Mouse (Mus musculus): ENCODE measurements around the gene Zswim3.

The Zswim3 gene

DNA sequence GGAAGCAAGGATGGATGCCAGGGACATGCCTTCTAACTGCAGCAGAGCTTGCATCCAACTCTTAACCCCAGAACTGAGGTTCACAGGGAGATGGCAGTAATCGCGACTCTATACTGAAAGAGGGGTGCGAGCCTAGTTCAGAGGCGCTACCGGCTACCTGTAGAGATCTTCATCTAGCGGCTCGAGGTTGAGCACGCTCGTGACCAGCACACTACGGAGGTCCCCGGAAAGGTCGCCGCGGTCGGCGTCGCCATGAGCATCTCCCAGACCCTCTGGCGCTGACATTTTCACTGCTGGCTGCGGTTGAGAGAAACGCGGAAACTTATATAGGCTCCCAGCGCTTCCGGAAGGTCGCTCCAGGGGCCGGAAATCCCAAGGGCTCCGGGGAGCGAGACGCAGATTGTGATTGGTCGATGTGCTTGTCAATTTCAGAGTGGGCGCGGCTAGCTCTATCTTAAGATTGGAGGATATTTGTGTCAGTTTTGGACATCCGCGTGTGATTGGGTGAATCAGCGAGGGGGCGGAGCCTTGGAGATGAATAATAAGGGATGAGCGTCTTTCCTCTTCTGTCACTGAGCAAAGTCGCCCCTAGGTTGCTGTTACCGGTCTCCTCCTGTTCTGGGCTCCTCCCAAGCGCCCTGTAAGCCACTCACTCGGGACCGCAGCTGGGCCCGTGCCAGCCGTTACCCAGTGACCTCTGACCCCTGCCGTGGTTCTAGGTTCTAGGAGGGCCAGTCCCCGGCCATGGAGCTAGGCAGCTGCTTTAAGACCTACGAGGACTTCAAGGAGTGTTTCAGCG is at the start of gene Zswim3, which contains the start of gene Acot8:
Gene Zswim3, plus strand, starts transcription at position 566 of the 799 bp plus-strand sequence.
Gene Acot8, minus strand, starts transcription at position 350 of the 799 bp plus-strand sequence.
- peak; percentile 96 to 97 for DNase-seq (ENCODE audit: low spot score in 2 of 2)

DNA sequence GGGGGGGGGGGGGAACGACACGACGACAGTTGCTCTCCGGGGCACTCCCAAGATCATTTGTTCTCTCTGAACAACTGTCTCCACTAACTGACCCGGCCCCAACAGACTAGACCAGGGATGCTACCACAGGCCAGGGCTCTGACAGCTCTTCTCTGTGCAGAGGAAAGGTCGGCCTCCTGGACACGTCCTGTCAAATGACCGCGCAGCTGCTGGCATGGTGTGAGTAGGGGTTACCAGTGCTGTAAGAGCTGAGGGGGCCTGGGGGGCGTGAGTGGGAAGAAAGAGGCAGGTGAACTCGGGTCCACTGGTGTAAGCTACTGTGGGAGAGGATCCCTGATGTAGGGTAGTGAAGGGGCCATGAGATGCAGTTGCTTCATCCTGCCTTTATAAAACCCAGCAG is 47.1 kb upstream of the Zswim3 start:
- no peak for DNase-seq (ENCODE audit: low spot score in 2 of 2)

DNA sequence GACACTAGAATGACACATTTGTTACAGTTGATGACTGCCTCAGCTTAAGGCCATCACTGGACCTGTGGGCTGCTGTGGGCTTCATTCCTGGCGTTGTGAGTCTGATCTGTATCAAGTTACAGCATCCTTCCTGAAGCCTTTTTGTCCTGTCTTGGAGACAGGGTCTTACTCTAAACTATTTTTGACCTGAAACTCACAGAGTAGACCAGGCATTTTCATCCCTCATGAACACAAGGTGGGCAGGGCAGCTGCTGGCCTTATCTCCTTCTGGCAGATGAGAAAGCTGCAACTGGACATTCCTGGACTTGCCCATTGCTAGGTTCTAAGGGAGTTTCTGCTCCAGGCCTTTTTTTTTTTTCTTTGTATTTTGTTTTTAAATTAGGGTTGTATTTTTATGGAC is 46.2 kb upstream of the Zswim3 start:
- DNase-seq (ENCODE audit: low spot score in 2 of 2): no peak

DNA sequence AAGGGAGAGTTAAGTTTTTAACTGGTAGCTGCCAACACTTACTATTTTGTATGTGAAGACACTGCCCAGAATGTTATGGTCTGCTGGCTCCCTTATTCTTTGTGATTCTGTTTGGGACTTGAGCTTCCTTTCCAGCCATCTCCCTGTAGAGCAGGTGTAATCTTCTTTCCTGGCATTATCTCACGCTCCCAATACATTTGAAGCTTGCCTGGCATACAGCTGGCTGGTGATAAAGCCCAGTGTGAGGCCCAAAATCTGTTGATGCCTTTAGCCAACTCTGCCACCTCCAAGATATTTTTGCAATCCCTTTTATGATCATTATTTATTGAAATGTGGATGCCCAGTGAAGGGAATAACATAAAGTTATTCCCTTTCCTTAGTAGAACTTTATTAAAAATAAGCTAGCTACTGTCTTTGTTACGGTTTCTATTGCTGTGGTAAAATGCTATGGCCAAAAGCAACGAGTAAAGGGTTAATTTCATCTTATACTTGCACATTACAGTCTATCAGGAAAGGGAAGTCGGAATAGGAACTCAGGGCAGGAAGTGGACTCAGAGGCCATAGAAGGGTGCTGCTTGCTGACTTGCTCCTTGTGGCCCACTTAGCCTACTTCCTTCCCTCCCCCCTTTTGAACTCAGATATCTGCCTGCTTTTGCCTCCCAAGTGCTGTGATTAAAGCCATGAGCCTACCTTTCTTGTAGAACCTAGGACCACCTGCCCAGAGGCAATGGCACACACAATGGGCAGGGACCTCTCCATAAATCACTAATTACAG is 44.7 kb upstream of the Zswim3 start:
- DNase-seq (ENCODE audit: low spot score in 2 of 2): no peak

DNA sequence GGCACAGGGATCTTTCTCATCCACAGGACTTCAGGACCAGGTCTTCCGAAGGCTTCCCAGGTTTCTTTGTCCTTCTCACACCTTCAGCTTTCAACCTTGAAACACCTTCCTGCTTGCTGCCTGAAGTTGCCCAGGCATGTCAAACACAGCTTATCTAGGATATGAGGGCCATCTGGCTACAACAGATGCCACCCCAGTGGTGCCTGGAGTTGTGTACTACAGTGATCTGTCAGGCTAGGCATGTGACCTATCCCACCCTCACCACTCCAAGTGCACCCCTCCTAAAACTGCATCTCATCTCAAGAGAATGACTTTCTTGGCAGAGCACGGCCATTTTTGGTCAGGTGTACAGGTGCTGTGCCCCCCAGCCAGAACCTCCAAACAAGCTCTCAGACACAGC is 43.4 kb upstream of the Zswim3 start:
- no peak for DNase-seq (ENCODE audit: low spot score in 2 of 2)

DNA sequence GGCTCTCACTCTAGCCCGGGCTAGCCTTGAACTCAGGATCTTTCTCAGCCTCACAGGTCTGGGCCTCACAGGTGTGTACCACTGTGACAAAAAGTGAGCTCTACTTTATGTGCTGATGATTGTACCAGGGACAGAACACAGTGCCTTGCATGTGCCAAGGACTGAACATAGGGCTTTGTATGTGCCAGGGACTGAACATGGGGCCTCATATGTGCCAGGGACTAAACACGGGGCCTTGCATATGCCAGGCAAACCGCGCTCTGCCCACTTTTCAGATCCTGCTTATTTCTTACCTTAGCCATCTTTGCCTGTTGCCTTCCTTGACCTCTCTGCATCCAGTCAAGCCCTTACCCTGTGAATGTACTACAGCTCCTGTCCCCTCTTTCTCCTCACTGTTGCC is 42.9 kb upstream of the Zswim3 start:
- no peak for DNase-seq (ENCODE audit: low spot score in 2 of 2)

DNA sequence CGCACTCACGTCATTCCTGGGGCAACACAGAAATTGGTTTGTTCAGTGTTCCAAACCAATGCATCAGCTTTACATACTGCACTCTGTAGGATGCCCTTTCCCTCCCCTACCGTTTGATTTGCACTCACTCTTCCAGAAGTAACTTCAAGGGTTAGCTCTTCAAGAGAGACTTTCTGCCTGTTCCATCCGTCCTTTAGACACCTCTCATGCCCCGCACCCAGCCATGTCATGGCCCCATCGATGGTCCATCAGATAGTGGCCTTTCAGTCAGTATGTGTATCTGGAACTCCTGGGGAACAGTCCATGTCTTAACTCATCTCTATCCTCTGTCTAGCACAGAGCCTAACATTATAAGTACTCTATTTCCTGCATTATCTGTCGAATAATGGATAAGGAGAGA is 42.3 kb upstream of the Zswim3 start:
- DNase-seq (ENCODE audit: low spot score in 2 of 2): no peak

DNA sequence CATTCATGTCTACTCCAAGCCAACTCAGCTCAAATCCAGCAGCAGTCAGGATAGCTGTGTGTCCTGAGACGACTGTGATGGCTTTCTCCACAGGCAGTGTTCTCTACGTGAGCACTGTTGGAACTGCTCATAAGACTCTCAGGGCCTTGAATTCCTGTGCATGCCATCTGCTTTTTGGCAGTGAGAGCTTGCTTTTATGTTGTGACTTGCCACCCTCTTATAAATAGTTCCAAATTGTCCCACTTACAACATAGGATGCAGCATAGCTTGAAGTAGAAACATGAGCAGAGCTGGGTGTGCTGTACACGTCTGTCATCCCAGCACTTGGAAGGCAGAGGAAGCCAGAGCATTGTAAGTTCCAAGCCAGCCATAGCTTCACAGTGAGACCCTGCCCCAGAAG is 39.1 kb upstream of the Zswim3 start:
- DNase-seq (ENCODE audit: low spot score in 2 of 2): peak in 1 of 2 experiments; percentile 50

DNA sequence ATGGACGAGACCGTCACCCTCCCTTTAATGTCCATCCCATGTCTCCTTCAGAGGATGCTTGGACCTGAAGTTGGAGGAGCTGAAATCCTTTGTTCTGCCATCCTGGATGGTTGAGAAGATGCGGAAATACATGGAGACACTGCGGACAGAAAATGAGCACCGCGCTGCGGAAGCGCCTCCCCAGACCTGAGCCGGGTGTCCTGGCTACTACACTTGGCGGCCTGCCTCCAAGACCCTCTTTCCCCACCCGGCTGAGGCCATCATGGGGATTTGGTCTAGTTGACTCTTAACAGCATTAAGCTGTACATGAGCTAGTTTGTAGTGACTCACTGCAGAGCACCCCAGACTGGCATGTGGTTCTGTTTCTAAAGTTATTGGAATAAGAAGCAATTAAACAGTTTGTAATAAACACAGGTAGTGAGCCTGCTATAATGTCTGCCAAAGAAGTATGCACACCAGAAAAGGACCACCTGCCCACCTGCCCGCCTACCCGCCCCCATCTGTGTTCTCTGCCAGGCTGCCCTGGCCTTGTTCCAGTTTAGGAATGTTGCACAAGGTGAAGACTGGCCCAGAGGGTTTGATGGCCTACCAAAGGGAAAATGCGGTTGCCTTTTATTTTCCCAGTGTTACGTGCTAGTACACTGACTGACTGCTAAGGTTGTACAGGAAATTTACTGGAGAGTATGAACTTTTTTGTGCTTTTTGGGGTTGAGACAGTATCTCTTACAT is 36.9 kb upstream of the Zswim3 start:
- DNase-seq (ENCODE audit: low spot score in 2 of 2): no peak

DNA sequence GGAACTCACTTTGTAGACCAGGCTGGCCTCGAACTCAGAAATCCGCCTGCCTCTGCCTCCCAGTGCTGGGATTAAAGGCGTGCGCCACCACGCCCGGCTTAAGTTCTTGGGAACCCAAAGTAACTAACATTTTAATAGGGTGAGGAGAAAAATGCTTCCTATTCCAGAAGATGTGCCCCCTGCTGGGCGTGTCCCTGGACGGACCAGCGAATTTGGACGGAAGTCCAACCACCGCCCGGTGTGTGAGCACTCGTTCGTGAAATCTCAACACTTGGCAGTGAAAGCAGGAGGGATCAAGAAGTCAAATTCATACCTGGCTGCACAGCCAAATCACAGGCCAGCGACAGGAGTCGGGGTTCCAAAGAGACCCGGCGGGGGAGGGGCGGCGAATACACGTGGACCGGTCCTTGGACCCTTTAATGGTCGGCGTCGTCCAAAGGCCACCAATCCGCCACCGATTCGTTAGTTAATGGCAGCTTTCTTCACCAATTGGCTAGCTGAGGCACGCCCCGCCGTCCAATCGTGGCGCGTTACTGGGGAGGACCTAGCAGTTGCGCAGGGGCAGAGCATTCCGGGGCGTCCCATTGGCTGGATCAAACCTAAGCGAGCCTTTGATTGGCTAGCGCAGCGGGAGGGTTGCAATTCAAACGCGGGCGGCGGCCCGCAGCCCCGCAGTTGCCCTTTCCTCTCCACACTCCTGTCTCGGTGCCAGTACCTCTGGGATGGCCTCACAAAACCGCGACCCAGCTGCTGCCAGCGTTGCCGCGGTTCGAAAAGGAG is 35.5 kb upstream of the Zswim3 start, which contains the start of gene Ube2c:
Gene Ube2c, plus strand, starts transcription at position 641 of the 780 bp plus-strand sequence.
- DNase-seq (ENCODE audit: low spot score in 2 of 2): peak; percentile 96 to 97

DNA sequence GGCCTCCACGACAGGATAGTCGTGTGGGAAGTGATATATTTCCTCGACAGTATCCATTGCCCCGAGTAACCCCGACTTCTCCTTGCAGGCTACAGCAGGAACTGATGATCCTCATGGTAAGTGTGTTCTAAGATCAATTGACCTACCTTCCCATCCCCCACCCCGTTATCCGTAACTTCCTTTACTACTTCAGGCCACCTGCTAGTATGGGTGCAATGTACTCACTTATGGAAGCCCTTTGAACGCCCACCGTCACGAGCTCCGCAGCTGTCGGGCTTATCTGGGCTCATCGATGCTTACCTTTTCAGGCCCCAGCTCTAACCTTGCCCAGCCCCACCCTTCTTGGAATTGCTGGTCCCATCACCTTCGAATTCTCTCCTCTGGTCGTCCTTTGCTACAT is 34.6 kb upstream of the Zswim3 start:
- DNase-seq (ENCODE audit: low spot score in 2 of 2): no peak

DNA sequence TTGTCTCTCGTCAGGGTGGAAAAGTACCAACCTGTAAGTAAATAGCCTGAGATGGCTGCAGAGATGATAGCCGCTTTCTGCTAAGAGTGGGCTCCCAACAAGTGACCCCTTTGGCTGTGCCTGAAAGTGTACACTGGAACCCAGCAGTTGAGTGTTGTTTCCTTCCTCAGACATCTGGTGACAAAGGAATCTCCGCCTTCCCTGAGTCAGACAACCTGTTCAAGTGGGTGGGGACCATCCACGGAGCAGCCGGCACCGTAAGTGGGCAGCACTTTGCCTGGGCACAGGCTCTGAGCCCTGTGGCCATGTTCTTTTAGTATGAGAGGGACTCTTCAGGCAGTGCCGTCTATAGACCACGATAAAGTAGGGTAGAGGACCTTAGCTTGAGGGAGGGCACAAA is 33.8 kb upstream of the Zswim3 start:
- DNase-seq (ENCODE audit: low spot score in 2 of 2): no peak

DNA sequence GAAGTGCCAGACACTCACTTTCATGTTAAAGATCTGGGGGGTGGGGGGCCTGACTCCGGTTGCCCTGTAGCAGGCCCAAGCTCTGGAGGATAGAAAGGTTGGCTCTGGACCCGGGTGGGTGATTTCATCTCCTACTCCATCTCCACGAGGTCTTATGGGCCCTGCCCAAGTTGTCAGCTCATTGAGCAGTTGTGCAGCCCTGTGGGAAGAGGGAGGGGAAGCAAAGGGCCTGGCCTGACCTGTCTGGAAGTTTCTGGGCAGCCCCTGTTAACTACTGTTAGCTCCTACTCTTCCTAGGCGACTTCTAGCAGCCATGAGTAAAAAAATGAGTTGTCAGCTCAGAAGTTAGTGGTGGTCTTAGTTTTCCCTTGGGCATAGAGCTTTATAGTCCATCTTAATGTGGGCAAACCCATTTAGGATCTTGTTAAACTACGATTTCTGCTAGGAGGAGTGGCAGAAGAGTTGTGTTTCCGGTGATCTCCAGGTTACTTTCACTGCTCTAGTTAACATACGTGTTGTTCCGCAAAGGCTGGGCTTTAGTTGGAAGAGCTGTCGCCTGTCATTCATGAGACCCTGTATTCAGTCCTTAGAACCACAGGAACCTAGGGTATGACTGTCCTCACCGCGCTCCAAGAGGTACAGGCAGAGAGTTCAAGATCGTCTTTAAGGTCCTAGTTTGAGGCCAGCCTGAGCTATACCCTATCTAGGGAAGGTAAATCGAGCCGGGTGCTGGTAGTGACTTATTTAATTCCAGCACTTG is 31.5 kb upstream of the Zswim3 start:
- no peak for DNase-seq (ENCODE audit: low spot score in 2 of 2)

DNA sequence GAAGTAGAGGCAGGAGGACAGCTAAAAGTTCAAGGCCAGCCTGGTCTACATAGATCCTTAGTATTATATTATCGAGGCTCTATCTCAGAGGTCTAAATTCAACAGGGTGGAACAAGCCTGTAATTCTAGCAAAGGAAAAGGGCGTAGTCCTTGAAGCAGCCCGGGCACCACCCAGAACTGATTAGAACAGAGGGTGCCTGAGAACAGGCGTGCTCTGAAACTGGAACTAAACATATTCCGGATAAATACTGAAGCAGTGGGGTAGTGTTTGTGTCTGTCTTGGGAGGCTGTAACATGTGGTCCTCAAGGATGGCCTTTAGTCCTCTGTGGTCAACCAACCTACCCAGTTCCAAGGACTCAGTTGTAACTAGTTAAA is 30.9 kb upstream of the Zswim3 start:
- no peak for DNase-seq (ENCODE audit: low spot score in 2 of 2)

DNA sequence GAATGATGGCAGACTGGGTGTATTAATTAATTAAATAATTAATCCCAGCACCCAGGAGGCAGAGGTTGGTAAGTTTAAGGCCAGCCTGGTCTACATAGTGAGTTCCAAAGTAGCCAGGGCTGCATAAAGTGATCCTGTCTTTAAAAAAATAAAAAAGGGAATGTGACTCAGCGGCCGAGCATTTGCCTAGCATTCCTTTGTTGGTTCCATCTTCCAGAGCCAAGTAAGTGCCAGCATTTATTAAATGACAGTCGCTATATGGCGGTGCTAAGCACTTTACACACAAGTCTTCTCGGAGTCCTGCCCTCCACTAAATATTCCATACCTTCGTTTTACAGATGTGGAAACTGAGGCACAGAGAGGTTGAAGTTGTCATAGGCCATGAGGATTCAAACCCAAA is 28.8 kb upstream of the Zswim3 start:
- no peak for DNase-seq (ENCODE audit: low spot score in 2 of 2)

DNA sequence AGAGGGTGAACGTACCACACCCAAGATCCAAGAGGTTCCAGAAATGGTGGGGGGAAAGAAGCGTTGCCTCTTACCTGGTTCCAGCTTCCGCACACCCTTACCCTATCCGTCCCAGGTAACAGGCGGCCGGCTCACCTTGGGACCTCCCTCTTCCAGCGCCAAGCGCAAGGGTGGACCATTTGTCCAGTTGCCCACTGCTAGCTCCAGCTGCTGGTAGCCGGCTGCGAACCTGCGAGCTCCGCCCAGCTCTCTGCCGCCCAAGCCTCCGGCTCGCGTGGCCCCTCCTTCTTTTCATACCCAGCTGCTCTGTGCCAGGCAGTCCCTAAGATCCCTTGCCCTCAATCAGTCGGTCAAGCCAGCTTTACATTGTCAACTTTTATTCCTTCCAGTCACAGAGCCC is 28.1 kb upstream of the Zswim3 start:
- no peak for DNase-seq (ENCODE audit: low spot score in 2 of 2)

DNA sequence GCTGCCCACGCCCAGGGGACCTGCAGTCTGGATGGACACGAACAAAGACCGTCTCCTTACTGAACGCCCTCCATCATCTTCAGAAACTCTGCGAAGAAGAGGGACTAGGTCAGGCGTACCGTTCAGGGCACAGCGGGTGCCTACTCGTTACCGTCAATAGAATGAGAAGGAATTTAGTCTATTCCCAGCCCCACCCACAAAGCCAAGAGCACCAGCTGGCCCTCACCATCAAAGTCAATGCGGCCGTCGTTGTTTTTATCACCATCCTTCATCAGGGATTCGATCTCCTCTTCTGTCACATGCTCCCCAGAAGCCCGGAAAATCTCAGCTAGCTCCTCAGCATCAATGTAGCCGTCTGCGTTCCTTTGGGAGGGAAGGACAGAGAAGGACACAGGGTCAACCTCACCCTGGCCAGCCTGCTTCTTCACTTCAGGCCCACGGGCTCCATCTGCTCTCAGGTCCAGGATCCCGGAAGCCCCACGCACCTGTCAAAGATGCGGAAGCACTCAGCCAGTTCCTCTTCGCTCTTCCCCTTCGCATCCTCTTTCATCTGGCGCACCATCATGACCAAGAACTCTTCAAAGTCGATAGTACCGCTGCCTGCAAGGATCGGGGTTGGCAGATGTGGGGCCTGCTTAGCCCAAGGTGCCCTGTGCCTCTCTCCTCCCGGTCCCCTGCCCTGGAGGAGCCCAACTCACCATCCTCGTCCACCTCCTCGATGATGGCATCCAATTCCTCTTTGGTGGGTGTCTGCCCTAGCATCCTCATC is 27.5 kb upstream of the Zswim3 start:
- DNase-seq (ENCODE audit: low spot score in 2 of 2): no peak

DNA sequence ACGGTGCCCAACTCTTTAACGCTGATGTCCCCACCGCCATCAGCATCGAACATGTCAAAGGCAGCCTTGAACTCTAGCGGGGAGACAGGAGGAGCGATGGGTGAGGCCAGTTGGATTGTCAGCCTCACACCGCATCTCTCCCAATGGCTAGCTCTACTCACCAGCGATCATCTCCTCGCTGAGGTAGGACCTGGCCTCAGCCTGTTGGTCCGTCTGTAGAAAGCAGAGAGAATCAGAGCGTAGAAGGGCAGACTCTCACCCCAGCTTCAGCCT is 26.9 kb upstream of the Zswim3 start:
- no peak for DNase-seq (ENCODE audit: low spot score in 2 of 2)

DNA sequence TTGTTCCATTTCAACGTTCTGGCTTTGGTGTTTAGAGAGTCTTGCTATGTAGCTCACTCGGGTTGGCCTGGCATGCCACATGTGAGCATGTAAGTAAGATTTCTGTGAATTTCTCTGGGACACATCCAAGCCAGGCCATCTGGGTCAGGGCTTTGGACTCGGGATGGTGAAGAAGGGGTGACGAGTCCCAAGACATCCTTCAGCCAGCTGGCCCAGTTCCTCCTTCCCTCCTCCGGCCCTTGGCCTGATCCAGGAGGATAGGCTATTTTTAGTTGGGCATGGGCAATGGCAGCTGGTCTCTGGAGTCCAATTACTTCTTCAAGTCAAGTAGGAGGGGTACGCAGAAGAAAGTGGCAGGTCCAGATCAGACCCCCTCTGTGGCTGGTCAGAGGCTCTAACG is 26.1 kb upstream of the Zswim3 start:
- no peak for DNase-seq (ENCODE audit: low spot score in 2 of 2)

DNA sequence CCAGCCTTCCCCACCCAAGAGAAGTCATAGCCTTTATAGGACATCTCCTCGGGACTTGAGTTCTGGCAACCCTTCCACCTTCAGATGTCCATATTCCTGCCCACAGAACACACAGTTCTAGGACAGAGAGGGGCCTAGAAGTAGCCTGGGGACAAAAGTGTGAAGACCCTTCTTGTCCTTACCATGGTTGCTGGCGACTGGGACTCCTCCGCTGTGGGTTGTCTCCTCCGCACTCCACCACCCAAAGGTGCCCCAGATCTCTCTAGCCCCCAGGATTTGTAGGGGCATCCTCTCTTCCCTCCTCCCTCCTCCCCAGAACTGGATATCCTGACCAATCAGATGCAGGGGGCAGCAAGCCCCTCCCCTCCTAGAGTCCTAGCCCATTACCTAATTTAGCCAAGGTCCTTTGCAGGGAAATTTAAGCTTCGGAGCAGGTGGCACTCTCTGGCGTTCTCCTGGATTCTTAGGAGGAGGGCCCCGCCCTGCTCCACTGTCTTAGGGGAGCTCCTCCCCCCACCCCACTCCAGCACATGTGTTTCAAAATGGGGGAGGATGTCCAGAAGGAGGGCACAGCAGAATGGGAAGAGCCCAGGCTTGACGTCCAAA is 25.3 kb upstream of the Zswim3 start, which contains the start of gene Tnnc2:
Gene Tnnc2, minus strand, starts transcription at position 487 of the 606 bp plus-strand sequence.
- no peak for DNase-seq (ENCODE audit: low spot score in 2 of 2)
